Mouse (Mus musculus) heart, postnatal 25 days (tissue): Measurements from ENCODE around the gene Slc25a23. TPM values are rescaled to one million over a fixed set of nuclear protein-coding genes. Genes with fewer than 3 reads are reported as not detected.

ENCODE experiments used
- DNase-seq: peaks from one replicate; pipeline ENCODE4 v3.0.0; 2022; ENCODE audit warnings: low spot score
- intact Hi-C: fragments of 180-260 bp; cut with DNase I; formaldehyde crosslinking; loops from one replicate; pipeline ENCODE4 v1.15.1; 2025
- total RNA-seq, 2 experiments: library from RNA; stranded (reverse); gene quantifications; 2 replicates each; pipeline ENCODE4 v1.2.3; 2021

Slc25a23 gene
- total RNA-seq, result 10 to 100 TPM; 65.1 to 75.0 TPM

DNA sequence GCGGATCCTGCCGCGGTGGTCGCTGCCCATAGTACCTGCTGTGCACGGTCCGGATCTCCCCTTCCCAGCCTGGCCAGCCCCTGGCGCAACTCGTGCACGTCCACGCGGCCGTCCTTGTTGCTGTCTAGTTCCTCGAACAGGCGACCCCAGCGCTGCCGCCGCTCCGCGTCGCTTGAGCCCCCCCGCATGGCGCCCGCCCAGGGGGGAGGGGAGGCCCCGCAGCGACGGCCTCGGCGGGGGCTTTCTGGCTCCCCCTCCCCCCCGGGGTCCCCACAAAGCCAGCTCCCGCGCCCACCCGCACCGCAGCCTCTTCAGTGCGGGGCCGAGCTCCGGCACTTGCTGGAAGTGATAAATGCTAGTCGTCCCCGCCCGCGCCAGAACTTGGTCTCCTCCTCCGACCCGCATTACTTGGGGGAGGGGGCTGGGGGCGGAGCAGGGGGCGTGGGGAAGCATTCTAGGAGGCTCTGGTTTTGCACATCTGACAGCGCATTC is at the start of gene Slc25a23:
Gene Slc25a23, minus strand, starts transcription at position 378 of the 492 bp plus-strand sequence.
- intact Hi-C loops, result loop anchor here (2.0 to 5.0 kb wide), 2 partner anchors 67 to 229 kb away; partner anchors contain the start of genes Clpp and Rfx2
- DNase-seq, result peak; percentile 42

DNA sequence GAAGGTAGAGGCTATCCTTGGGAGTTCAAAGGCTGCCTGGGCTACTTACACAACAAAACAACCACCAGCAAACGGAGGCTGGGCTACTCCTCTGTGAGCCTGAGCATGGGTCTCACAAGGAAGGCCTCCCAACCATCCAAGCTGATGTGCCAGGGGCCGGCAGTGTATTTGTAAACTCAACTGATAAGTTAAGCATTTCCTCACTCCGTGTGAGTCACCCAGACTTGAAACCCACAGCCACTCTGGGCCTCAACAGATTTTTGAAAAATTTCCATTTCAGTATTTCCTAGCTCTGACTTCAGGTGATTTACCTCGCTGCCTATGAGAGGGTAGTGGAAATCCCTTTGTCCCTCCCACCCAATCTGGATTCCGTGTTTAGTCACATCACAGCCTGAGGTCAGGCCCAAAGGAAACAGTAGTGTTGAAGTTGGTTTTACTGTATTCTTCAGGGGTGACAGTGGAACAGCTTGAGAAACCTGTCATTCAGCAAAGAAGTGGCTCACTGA is 49.1 kb upstream of the Slc25a23 start:
- DNase-seq, result no peak
- intact Hi-C loops, result no loop called here

DNA sequence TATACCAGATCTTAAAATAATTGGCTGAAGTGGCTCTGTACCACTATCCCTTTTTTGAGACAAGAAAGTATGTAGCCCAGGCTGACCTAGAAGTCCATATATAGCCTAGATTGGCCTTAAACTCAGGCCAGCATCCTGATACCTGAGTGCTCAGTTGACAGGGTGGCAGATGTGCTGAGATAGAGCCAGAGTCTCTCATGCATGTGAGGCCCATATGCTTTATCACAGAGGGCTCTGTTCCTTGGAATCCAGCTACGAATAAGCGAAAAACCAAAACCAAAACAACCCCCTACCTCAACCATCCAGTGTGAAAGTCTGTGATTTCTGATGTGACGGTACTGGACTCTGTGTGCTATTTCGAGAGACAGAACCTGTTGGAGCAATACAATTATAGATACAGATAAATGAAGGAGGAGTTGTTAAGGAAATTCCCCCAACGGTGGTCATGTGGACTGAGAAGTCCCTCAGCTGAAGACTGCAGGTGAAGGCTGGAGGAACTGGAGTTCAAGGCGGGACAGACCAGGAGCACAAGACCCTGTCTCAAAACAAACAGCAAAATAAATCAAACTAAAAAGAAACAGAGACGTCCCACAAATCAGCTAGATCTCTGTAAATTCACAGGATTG is 48.5 kb upstream of the Slc25a23 start:
- intact Hi-C loops, result no loop called here
- no peak for DNase-seq

DNA sequence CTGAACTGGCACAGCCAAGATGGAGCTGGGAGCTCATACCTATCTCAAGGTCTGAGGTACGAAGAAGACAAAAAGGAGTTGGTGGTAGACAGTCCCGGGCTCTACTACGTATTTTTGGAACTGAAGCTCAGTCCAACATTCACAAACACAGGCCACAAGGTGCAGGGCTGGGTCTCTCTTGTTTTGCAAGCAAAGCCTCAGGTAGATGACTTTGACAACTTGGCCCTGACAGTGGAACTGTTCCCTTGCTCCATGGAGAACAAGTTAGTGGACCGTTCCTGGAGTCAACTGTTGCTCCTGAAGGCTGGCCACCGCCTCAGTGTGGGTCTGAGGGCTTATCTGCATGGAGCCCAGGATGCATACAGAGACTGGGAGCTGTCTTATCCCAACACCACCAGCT is 47.4 kb upstream of the Slc25a23 start:
- intact Hi-C loops, result no loop called here
- no peak for DNase-seq

DNA sequence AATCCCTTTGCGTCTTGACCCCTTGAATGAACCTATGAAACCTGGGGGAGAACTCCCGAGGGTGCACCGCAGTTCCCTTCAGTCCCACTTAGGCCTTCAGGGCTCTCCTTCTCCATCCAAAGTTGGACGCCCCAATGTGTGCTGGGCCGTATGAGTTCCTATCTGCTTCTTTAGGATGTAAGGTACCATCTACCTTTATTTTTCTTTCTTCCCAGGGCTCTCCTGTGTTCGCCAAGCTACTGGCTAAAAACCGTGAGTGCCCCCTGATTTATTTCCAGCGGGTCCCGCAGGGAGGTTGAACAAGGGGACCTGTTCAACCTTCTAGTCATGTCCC is 46.3 kb upstream of the Slc25a23 start:
- intact Hi-C loops, result no loop called here
- no peak for DNase-seq

DNA sequence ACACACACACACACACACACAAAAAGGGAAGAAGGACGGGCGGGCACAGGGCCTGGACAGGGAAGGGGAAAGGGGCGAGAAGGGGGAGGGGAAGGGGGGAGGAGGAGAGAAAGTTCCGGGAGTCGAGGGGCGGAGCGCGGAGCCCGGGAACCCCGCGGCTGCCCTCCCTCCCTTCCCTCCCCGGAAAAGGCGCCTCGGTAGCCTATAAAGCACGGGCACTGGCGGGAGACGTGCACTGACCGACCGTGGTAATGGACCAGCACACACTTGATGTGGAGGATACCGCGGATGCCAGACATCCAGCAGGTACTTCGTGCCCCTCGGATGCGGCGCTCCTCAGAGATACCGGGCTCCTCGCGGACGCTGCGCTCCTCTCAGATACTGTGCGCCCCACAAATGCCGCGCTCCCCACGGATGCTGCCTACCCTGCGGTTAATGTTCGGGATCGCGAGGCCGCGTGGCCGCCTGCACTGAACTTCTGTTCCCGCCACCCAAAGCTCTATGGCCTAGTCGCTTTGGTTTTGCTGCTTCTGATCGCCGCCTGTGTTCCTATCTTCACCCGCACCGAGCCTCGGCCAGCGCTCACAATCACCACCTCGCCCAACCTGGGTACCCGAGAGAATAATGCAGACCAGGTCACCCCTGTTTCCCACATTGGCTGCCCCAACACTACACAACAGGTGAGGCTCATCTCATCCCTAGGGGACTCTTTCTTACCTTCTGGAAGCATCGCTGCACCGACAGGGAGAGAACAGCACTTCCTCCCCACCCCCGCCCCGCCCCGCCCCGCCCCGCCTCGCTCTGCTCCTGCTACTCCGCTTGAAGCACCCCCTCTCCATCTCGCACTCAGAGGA is 45.7 kb upstream of the Slc25a23 start, which contains the start of gene Tnfsf9:
Gene Tnfsf9, plus strand, starts transcription at position 145 of the 854 bp plus-strand sequence.
- intact Hi-C loops, result no loop called here

DNA sequence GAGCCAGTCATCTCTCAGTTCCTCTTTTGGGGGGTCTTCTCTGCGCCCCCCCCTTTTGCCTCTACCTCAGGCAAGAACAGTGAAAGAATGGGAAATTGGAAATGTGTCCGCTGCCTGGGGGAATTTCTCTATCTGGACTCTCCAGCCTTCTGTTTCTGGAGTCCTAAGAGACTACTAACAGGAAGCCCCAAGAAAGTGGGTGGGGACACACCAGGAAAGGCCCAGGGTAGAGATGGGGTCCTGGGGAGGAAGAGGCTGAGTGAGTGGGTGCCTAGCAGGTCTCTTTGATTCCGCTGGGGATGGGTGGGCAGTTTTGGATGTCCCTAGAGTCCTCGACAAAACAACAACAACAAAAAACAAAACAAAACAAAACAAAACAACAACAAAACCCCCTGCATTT is 44.8 kb upstream of the Slc25a23 start:
- DNase-seq, result no peak
- intact Hi-C loops, result no loop called here

More for the DNA sequence above, 45.7 kb upstream of the Slc25a23 start, which contains the start of gene Tnfsf9:
- DNase-seq, result no peak

DNA sequence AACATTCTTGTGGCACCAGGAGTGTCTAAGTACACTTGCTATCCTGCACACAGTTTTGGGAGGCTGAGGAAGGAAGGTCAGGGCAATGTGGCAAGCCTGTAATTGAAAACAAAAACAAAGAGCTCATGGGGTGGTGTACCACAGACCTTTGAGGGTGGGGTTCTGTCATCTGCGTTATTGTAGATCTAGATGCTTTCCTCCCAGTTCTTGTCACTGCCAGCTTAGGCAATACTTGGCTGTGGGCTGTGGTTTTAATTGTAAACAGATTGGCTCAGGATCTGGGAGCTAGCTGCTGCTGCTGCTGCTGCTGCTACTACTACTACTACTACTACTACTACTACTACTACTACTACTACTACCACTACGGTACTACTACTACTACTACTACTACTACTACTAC is 42.6 kb upstream of the Slc25a23 start:
- no peak for DNase-seq
- intact Hi-C loops, result no loop called here

DNA sequence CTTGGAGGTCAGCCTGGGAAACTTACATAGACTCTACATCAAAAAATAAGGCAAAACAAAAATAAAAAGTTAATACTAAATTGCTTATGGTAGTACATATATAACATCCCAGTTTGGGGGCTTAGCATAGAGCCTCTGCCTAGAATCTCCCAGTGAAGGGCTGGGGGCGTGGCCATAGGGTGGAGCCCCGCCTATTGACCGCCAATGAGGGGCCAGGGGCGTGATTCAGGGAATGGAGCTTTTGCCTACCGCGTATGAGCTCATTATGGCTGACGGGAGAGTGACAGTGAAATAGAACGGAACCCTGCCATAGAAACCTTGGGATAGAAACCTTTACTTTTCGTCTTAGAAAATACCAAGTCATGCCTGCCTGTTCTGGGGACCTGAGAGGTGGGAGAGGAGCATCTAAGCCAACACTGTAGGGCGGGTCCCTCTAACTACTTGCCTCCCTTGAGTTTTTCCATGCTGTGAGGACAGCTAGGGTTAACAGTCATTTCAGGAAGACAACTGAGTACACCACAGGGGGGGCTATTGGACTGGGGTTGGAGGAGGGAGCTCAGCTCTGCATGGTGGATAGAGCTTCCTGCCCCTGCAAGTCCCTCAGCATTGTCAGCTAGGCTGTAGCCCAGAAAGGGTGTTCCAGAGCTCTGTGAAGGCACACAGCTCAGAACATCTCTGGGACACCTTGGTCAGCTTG is 40.1 kb upstream of the Slc25a23 start:
- intact Hi-C loops, result loop anchor here (5.0 kb wide), 2 partner anchors 102 to 178 kb away; partner anchors contain the start of genes Alkbh7 and Vav1
- no peak for DNase-seq

DNA sequence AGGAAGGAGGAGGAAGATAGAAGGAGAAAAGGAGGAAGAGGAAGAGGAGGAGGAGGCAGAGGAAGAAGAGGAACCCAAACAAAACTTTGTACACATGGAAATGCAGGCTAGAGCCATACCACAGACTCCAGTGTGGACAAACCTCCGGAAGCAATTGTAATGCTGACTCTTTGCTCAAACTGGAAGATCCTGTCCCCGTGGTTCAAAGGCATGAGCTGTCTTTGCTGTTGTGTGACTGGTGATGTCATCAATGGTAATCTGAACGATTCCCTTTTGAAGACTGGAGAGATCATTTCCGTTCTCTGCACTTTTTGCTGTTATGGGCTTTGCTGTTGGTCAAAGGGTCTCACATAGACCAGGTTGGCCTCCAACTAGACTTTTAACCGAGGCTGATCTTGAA is 38.7 kb upstream of the Slc25a23 start:
- intact Hi-C loops, result loop anchor here (5.0 kb wide), 2 partner anchors 101 to 179 kb away; partner anchors contain the start of genes Alkbh7 and Vav1
- DNase-seq, result no peak

DNA sequence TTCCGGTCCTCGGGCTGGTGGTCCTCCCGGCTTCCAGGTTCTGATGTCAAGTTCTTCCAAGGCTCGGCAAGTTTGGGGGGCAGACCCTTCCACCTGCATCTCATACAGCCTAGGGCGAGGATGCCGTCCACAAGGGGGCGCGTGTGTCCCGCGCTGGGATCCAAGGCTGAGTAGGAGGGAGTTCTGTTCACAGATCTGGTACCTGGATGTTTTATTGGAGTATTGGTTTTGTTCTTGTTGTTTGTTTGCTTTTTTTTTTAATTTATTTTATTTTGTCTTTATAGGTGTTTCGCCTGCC is 36.9 kb upstream of the Slc25a23 start:
- intact Hi-C loops, result loop anchor here (1.0 to 5.0 kb wide), 4 partner anchors 71 to 238 kb away; partner anchors contain the start of genes Alkbh7 and Vav1
- DNase-seq, result peak; percentile 58

DNA sequence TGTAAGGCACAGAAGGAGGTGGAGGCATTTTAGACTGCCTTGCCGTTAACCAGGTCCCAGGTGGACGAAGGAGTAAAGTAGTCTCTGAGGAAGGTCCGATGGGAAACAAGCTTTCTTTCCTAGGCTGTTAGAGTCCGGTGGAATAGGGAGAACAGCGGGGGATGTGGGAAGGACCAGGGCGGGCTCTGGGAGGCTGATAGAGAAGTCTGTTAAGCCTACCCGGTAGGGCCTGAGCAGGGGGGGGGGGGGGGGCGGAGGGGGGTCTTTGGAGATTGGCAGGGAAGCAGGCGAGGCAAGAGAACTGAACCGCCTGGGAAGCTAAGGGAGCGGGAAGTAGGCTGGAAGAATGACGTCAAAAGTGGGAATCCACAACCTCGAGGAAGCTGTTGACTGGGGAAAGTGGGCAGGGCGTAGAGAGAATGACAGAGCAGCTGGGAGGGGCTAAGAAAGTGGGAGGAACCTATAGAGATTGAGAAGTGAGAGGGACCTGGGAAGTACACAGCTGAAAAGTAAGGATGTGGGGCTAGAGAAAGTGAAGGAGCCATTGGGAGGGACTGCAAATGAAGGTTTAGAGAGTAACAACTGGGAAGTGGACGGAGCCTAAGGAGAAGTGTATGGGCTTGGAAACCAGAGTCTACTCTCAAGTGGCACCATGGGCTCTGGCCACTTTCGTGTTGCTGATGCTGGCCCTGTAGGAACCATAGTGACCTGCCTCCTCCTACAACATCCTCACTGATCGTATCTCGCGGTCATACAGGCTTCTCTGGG is 36.4 kb upstream of the Slc25a23 start:
- intact Hi-C loops, result loop anchor here (1.0 to 5.0 kb wide), 4 partner anchors 71 to 239 kb away; partner anchors contain the start of genes Alkbh7 and Vav1
- peak; percentile 43 for DNase-seq

DNA sequence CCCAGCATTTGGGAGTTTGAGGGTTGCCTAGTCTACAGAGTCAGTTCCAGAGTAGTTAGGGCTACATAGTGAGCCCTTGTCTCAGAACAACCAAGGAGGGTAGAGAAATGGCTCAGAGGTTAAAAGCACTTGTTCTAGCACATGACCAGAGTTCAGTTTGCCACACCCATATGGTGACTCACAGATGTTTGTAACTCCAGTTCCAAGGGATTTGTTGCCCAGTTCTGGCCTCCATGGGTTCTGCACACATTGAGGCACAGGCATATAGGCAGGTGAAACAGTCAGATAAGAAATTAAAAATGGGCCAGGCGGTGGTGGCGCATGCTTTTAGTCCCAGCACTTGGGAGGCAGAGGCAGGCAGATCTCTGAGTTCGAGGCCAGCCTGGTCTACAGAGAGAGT is 34.6 kb upstream of the Slc25a23 start:
- intact Hi-C loops, result no loop called here
- no peak for DNase-seq

DNA sequence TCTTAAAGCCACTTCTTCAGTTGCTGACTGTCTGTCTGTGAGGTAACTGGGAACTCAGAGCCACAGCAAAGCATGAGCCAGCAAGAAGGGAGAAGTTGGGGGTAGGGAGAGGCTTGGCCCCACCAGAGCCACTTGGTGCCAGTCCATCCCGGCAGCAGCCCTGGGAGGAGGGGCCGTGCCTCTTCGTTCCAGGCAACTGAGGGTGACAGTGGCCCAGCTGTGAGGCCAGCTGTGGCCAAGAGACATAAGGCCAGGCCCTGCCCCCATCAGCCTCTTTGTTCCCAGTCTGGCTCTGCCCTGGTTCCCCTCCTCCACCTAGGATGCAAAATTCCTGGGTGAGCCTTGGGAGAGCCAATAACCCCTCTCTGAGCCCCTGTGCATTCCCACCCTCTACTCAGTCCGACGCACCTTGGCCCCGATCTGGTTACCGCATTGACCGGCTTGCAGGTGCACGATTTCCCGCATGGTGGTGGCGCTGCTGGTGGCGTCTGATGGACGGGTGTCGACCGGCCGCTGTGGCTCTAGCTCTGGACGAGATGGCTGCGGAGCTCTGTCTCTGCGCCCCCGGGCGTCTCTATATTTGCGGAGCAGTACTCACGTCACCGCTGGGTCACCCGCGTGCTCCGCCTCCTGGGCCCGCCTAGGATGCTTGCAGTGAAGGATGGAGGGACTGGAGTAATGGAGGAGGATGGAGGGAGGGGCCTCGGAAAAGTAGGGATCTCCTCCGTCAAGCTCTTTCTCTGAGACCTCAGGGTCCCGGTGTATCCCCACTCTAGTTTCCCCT is 27.6 kb upstream of the Slc25a23 start, which contains the start of gene Tubb4a:
Gene Tubb4a, minus strand, starts transcription at position 734 of the 784 bp plus-strand sequence.
- no peak for DNase-seq
- intact Hi-C loops, result no loop called here

DNA sequence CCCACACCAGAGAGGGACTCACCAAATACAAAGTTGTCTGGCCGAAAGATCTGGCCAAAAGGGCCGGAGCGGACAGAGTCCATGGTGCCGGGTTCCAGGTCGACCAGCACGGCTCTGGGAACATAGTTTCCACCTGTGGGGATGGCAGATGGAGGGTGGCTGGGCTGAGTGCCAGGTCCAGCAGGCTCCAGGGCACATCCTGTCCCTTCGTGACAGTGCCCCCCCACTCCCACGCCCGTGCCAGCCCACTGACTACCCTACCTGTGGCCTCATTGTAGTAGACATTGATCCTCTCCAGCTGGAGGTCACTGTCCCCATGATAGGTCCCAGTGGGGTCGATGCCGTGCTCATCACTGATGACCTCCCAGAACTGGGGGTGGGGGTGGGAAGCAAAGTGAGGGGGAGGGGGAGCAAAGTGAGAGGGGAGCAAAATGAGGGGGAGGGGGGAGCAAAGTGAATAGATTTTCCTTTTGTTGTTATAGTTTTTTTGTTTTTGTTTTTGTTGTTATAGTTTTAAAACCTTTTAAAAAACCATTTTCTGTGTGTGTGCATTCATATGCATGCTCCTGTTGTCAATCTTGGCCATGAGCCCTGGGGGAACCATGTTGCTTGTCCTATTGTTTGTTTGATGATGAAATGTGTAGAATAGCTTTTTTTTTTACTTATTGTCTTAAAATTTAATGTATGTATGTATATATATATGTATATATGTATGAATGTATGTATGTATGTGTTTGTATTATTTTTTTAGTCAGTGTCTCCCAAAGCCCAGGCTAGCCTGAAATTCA is 26.5 kb upstream of the Slc25a23 start:
- intact Hi-C loops, result no loop called here
- no peak for DNase-seq

DNA sequence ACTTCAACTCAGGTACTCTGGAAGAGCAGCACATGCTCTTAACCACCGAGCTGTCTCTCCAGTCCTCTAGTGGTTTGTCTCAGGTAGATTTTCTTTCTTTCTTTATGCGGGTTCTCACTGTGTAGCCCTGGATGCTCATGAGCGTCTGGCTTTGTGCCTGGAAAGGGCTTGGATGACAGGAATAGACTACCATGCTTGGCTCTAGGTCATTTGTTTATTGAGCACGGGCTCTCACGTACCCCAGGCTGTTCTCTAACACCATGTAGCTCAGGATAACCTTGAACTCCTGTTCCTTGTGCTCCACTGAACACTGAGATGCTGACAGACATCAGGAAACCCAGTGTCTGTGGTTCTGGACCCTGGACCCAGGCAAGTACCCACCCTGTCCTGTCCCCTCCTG is 22.8 kb upstream of the Slc25a23 start:
- no peak for DNase-seq
- intact Hi-C loops, result no loop called here

DNA sequence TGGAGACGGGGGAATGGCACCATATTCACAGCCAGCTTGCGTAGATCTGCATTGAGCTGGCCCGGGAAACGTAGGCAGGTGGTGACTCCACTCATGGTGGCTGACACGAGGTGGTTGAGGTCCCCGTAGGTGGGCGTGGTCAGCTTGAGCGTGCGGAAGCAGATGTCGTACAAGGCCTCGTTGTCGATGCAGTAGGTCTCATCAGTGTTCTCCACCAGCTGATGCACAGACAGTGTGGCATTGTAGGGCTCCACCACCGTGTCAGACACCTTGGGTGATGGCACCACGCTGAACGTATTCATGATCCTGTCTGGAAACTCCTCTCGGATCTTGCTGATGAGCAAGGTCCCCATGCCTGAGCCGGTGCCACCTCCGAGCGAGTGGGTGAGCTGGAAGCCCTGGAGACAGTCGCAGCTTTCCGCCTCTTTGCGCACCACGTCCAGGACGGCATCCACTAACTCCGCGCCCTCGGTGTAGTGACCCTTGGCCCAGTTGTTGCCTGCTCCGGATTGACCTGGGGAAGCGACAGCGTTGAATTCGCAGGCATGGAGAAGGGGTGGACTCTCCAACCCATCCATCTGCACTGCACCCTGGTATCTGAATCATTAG is 21.7 kb upstream of the Slc25a23 start:
- DNase-seq, result no peak
- intact Hi-C loops, result no loop called here
